Mouse (Mus musculus): ENCODE results near the gene Zfp830. TPM values are rescaled to one million over a fixed set of nuclear protein-coding genes. Genes with fewer than 3 reads are reported as not detected.

Gene Zfp830
- total RNA-seq, 2 experiments from 2014 or later = 15.3 to 16.5 TPM

- intact Hi-C loops (cut with DNase I) = no loop called here
- peak; percentile 15 to 23 for DNase-seq
Measured at GRCm38 (mm10) chr11:82808485-82808884, 44.3 kb downstream of the Zfp830 start.

Other genes with a start within 250 kb of the Zfp830 start
- under 1 TPM in 1 of 2 experiments, not detected in 1; 0.33 TPM for gene Cct6b, start within 50 bp of the Zfp830 start, total RNA-seq (2021)
- 10 to 100 TPM; 20.6 to 21.9 TPM for gene Lig3, start 16.8 kb downstream of the Zfp830 start, total RNA-seq (2021)
- gene Rffl, start 106.9 kb downstream of the Zfp830 start, total RNA-seq (2021) = 1 to 10 TPM; 5.0 to 6.5 TPM
- gene Rad51d, start 126.3 kb downstream of the Zfp830 start, total RNA-seq (2021) = 1 to 10 TPM; 8.0 to 8.3 TPM
- not detected for gene Fndc8, start 127.8 kb downstream of the Zfp830 start, total RNA-seq (2021)
- gene Nle1, start 144.1 kb downstream of the Zfp830 start, total RNA-seq (2021) = 10 to 100 TPM; 12.6 to 12.7 TPM
- 100 to 1,000 TPM; 162 to 164 TPM for gene Unc45b, start 146.2 kb downstream of the Zfp830 start, total RNA-seq (2021)
- 10 to 100 TPM; 78.3 to 87.2 TPM for gene Slfn5, start 187.0 kb downstream of the Zfp830 start, total RNA-seq (2021)
- gene Slfn9, start 227.5 kb downstream of the Zfp830 start, total RNA-seq (2021) = 1 to 10 TPM; 1.2 to 2.3 TPM

Measured in heart, postnatal 14 days (tissue).